Comparison of ENCODE assay signal across 9 mouse cellular contexts in genomic region chr19:60615470-60616200, GRCm38 (mm10). TPM values are rescaled to one million over a fixed set of nuclear protein-coding genes. Genes with fewer than 3 reads are reported as not detected.
A peak's percentile ranks its signal among the peaks of the same experiment; 100 is the strongest.
DNase-seq lines count a peak whose midpoint lies in the region; ATAC-seq and TF ChIP-seq lines count a peak whose summit lies in the region.
"Had no signal": no experiment of that assay in that cellular context is flagged by ENCODE, and none has a peak within 500 bp of the region (broad histone marks: within the 10 kb centered on the region; RNA-seq: fewer than 3 reads in every experiment).

No protein-coding gene starts in this region.

- in situ Hi-C loops in Patski (cut with MboI; ENCODE audit: low pct_unique_long_range_greater_than_20kb): loop anchor here (10.0 kb wide), 1 partner anchor 151 kb away; the partner anchor contains the start of gene Prlhr

- no peaks in the 10 kb centered on the region; the same call in 1 of the 2 replicates for H3K4me1 ChIP-seq in kidney, adult 2 months (ENCODE audit: control insufficient read depth, insufficient read depth, low read length)
- H3K4me1 ChIP-seq: liver, embryonic 15.5 days had no signal

- no peak overlapping the region for H3K27ac ChIP-seq in kidney, adult 2 months (ENCODE audit: insufficient read depth, low read depth, low read length)
- H3K27ac ChIP-seq: liver, embryonic 15.5 days had no signal

- no peaks in the 10 kb centered on the region for H3K36me3 ChIP-seq in kidney, adult 2 months (ENCODE audit: control insufficient read depth, insufficient read depth, low read length)
- H3K36me3 ChIP-seq: liver, embryonic 15.5 days had no signal

- peak; percentile 69 for DNase-seq in kidney, adult 2 months
- DNase-seq in kidney, postnatal 4 days: no peak
- DNase-seq in Patski (ENCODE audit: low read depth, low spot score): peak; percentile 91
- peak; percentile 24 for DNase-seq in brain, embryonic 18.5 days (ENCODE audit: low read depth, low spot score)
- peak; percentile 32 to 33 for DNase-seq in heart, postnatal 36 days
- DNase-seq in testis, postnatal 10 days (ENCODE audit: low spot score): no peak
- DNase-seq in frontal cortex, postnatal 36 days (ENCODE audit: low spot score in 2 of 2): no peak

- H3K27me3 ChIP-seq in kidney, adult 2 months (replicated peaks; ENCODE audit: control insufficient read depth, insufficient read depth, low read length): no peaks in the 10 kb centered on the region
- no peaks in the 10 kb centered on the region for H3K27me3 ChIP-seq in Patski
- H3K27me3 ChIP-seq: liver, embryonic 15.5 days had no signal

- H3K4me3 ChIP-seq in kidney, adult 2 months (ENCODE audit: insufficient read depth, low read depth, low read length): no peak overlapping the region
- H3K4me3 ChIP-seq: liver, embryonic 15.5 days had no signal

- CTCF ChIA-PET in Patski (lab: Charles Lee): interaction anchor here (1.0 to 1.8 kb wide), 5 partner anchors 10 to 40 kb away, joined by 3 to 7 read pairs (median 4); no protein-coding TSS in a partner anchor

- no peak for TF ChIP-seq CTCF in kidney, adult 2 months (conservative IDR thresholded peaks at IDR 0.05; ENCODE audit: insufficient read depth, insufficient read length, low read depth, low read length)
- TF ChIP-seq CTCF in Patski (IDR thresholded peaks at IDR 0.05): no peak

- 50% methylated on average over 5 of the region's 5 CpGs for WGBS in kidney, adult 2 months

- ATAC-seq in Patski: peak; percentile 55
- no peak for ATAC-seq in granulocyte monocyte progenitor cell, adult 5-6 weeks (replicated peaks; ENCODE audit: poor library complexity, severe bottlenecking)

- no peak for TF ChIP-seq POLR2A in kidney, adult 2 months (IDR thresholded peaks at IDR 0.05; ENCODE audit: low read depth, low read length)

- POLR2A ChIA-PET in Patski (lab: Charles Lee): interaction anchor here (1.1 to 1.3 kb wide), 2 partner anchors 28 to 36 kb away, joined by 3 read pairs; no protein-coding TSS in a partner anchor

- intact Hi-C loops in heart, postnatal 36 days (cut with DNase I): loop anchor here (10.0 kb wide), 1 partner anchor 181 kb away; no protein-coding TSS in a partner anchor

RNA-seq across cellular contexts. Expression of gene Cacul1, which starts 34.8 kb away (rescaled TPM):
- polyA plus RNA-seq in kidney, adult 2 months (2012; rRNA removed): 13.9 and 14.0 TPM in 2 replicates
- polyA plus RNA-seq in Patski (2021): 84.2 TPM
- total RNA-seq in heart, postnatal 36 days (2021): 10 to 100 TPM; 25.7 to 28.0 TPM
- total RNA-seq in granulocyte monocyte progenitor cell, adult 5-6 weeks (2014; fragmentation: Nextera tagmentation): 22.2 and 30.8 TPM in 2 replicates
- 34.7 and 36.2 TPM in 2 replicates for total RNA-seq in granulocyte monocyte progenitor cell, adult 5-6 weeks (2017)

Comparison
In these comparisons a context has a peak if more than half of its experiments do, and no peak if none do; other contexts are left out.
1. DNase-seq: peak in kidney, adult 2 months (single experiment), Patski (single experiment), brain, embryonic 18.5 days (single experiment) and heart, postnatal 36 days (2 of 2); none in kidney, postnatal 4 days (0 of 2), testis, postnatal 10 days (single experiment) and frontal cortex, postnatal 36 days (0 of 2).